Mouse (Mus musculus): ENCODE data around the gene Gm21943.
"Not testable (repeated sequence)": the region's sequence is repeated elsewhere in the genome, so short reads cannot be mapped to it uniquely, and the experiment has no call there.

Gm21943 gene

DNA sequence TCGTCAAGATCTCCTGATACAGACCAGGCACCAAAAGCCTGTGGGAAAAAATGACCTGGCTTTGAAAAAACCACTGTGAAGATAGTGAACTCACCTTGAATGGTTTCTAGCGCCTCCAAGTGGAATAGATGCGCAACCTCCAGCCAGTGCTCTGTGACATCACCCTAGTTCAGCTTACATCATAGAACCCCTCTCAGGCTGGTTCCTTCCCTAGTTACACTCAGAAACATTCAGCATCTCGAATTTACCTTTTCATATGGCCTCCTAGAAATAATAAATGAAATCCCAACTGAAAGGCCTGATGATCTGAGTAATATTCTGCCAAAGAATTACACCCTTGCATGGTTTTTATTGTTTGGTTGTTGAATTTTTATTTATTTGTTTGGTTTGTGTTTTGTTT lies at the start of gene Gm21943:
Gm21943 (minus strand) TSS at position 101 of the 400 bp plus-strand sequence.
- DNase-seq (ENCODE audit: low spot score): not testable (repeated sequence)

Data from ovary, postnatal 10 days (tissue).